Mouse (Mus musculus) heart, postnatal 14 days (tissue): ENCODE measurements around the gene Actl9. TPM values are rescaled to one million over a fixed set of nuclear protein-coding genes. Genes with fewer than 3 reads are reported as not detected.
A peak's percentile ranks its signal among the peaks of the same experiment; 100 is the strongest.

Source experiments
- DNase-seq, 2 experiments: peaks; one replicate each; pipeline ENCODE4 v3.0.0; 2021 to 2022
- intact Hi-C: fragments of 180-260 bp; cut with DNase I; formaldehyde crosslinking; loops from one replicate; pipeline ENCODE4 v1.15.1; 2025
- long read RNA-seq, 2 experiments: library from polyadenylated mRNA; stranded (forward); transcript quantifications; one replicate each; pipeline ENCODE4 v2.0.0; 2021
- total RNA-seq, 2 experiments: library from RNA; stranded (reverse); gene quantifications; 2 replicates each; pipeline ENCODE4 v1.2.3; 2021

Actl9 gene
- not detected for total RNA-seq
- long read RNA-seq, experiment 1, result 0 reads
- long read RNA-seq, experiment 2, result 0 reads

- intact Hi-C loops, result loop anchor here (10.0 kb wide), 1 partner anchor 293 kb away; no protein-coding TSS in a partner anchor
- DNase-seq, result no peak
These were observed at the start of gene Actl9 for GRCm38 (mm10) chr17:33432019-33432946. TSS of gene Actl9 (plus strand) at chr17:33432896.

GRCm38 (mm10) chr17:33385705-33386104 lies 47.0 kb upstream of the Actl9 start:
- intact Hi-C loops, result no loop called here
- no peak for DNase-seq

GRCm38 (mm10) chr17:33392271-33392670 lies 40.4 kb upstream of the Actl9 start:
- intact Hi-C loops, result loop anchor here (5.0 kb wide), 1 partner anchor 35 kb away; the partner anchor contains the start of gene Zfp81
- DNase-seq, result no peak

GRCm38 (mm10) chr17:33394182-33395034 lies 38.3 kb upstream of the Actl9 start, which contains the start of gene Zfp101:
TSS of gene Zfp101 (minus strand) at chr17:33394641.
- peak; percentile 81 to 90 for DNase-seq
- intact Hi-C loops, result loop anchor here (5.0 kb wide), 2 partner anchors 37 to 302 kb away; partner anchors contain the start of gene Zfp81

- peak; percentile 74 to 86 for DNase-seq
- intact Hi-C loops, result loop anchor here (1.0 to 10.0 kb wide), 4 partner anchors 53 to 363 kb away; no protein-coding TSS in a partner anchor
These were observed 6.5 kb downstream of the Actl9 start for GRCm38 (mm10) chr17:33439148-33439547.

GRCm38 (mm10) chr17:33439922-33440321 lies 7.2 kb downstream of the Actl9 start:
- intact Hi-C loops, result loop anchor here (1.0 to 10.0 kb wide), 4 partner anchors 52 to 362 kb away; no protein-coding TSS in a partner anchor
- peak in 1 of 2 experiments; percentile 13 for DNase-seq

GRCm38 (mm10) chr17:33441159-33441558 lies 8.5 kb downstream of the Actl9 start:
- DNase-seq, result no peak
- intact Hi-C loops, result no loop called here

GRCm38 (mm10) chr17:33456631-33457030 lies 23.9 kb downstream of the Actl9 start:
- DNase-seq, result no peak
- intact Hi-C loops, result no loop called here

- DNase-seq, result no peak
- intact Hi-C loops, result no loop called here
These were observed 38.5 kb downstream of the Actl9 start for GRCm38 (mm10) chr17:33471206-33471605.

Other genes starting within 250 kb of the Actl9 start
- gene Olfr239, start 241.6 kb upstream of the Actl9 start, total RNA-seq, result not detected
- under 1 TPM; 0.26 to 0.27 TPM for gene Olfr1564, start 211.2 kb upstream of the Actl9 start, total RNA-seq
- 10 to 100 TPM; 11.2 to 12.4 TPM for gene Zfp955a, start 177.8 kb upstream of the Actl9 start, total RNA-seq
- gene Olfr63, start 168.2 kb upstream of the Actl9 start, total RNA-seq, result not detected
- gene Zfp955b, start 143.4 kb upstream of the Actl9 start, total RNA-seq, result 10 to 100 TPM; 12.8 to 14.2 TPM
- gene Zfp81, start 74.0 kb upstream of the Actl9 start, total RNA-seq, result 1 to 10 TPM; 6.0 to 6.1 TPM
- 1 to 10 TPM; 4.6 to 4.9 TPM for gene Zfp101, start 38.3 kb upstream of the Actl9 start, total RNA-seq
- gene Adamts10, start 91.3 kb downstream of the Actl9 start, total RNA-seq, result 10 to 100 TPM; 31.7 to 38.4 TPM
- 1 to 10 TPM; 2.1 to 3.1 TPM for gene Myo1f, start 122.8 kb downstream of the Actl9 start, total RNA-seq
- 10 to 100 TPM; 12.8 to 15.5 TPM for gene Zfp414, start 196.2 kb downstream of the Actl9 start, total RNA-seq
- gene Pram1, start 205.2 kb downstream of the Actl9 start, total RNA-seq, result under 1 TPM; 0.24 to 0.39 TPM